Mouse (Mus musculus): ENCODE data around the gene Gtsf1l.
"Not testable (repeated sequence)": the region's sequence is repeated elsewhere in the genome, so short reads cannot be mapped to it uniquely, and the experiment has no call there.

The Gtsf1l gene

GRCm38 (mm10) chr2:163086561-163086960 lies 1.1 kb downstream of the Gtsf1l start:
- no peak for DNase-seq (ENCODE audit: extremely low read depth, low read depth)

DNA sequence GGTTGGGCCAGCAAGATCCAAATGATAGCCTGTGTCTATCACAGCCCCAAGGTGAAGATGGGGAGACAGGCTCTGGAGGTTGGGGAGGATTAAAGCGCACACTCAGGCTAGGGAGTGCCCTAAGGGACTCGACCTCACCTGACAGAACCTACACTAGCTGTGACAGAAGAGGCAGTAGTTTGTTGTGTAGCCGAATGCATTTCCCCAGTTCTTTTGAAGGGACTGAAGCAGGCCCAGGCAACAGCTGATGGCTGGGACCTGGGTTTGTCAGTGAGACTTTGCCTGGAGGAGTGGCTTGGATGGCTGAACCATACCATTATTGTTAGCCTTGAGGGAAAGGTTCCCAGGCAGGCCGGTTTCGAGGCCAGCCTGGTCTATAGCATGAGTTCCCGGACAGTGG lies 2.6 kb downstream of the Gtsf1l start:
- DNase-seq (ENCODE audit: extremely low read depth, low read depth), result no peak

DNA sequence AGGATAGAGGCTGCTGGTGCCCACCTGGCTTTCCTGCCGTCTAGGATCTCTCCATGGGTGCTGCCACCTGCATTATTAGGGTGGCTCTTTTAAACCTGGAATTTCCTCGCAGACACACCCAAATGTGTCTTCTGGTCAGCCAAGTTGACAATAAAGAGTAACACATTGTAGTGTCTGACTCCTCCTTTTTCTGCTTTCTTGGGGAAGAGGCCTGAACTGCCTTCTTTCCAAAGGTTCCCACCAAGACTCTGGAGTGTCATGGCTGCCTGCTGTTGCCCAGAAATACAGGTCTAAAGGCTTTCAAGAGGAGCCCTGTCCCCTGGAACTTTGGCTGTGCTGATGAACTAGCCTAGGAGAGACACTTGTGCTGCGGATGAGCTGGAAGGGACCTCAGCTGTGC lies 3.1 kb downstream of the Gtsf1l start:
- no peak for DNase-seq (ENCODE audit: extremely low read depth, low read depth)

DNA sequence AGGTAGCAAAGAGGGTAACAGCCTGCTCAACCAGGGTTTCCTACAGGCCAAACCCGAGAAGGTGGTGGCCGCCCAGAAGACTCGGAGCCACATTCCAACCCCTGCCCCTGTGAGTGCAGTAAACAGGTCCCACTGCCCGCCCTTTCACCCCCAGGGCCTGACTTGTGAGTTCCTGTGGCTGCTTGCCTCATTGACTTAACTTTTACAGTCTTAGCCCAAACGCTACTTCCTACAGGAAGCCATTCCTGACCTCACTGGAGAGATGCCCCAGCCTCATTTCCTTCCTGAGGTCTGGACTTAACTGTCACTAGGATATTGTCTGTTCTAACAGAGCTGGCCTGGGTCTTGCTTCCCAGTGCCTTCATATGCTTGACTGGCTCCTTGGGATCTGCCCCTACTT lies 5.1 kb downstream of the Gtsf1l start:
- DNase-seq (ENCODE audit: extremely low read depth, low read depth), result no peak

DNA sequence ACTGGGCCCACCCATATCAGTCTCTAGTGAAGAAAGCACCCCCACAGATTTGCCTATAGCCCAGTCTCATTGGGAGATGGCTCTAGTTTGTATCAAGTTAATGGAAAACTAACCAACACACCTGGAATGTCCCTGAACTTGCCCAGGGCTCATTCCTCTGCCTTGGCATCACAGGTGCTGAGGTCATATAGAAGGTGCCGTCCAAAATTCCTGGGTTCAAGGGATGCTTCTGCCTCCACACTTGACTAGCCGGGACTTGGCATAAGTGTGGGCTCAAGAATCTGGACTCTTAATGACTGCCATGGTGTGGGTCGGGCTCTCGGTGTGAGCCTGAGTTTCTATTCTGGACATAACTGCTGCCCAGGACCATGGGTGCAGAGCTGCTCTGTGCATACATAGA lies 8.6 kb downstream of the Gtsf1l start:
- DNase-seq (ENCODE audit: extremely low read depth, low read depth), result no peak

DNA sequence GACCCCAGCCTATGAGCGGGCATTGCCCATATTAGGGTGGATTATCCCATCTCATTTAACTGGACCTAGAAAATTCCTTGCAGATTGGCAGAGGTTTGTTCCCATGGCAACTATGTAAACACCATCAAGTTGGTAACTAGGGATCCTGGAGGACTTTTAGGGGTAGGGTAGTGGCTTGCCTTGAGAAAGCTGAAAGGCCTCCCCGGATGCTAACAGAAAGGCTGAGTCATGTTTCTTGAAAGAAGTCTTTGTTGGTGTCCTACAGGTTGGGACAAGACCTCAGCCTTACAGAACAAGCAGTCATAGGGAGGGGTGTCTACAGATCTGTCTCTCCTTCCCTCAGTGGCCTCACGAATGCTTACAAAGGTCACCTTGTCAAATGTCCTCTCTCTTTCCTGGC lies 12.4 kb downstream of the Gtsf1l start:
- DNase-seq (ENCODE audit: extremely low read depth, low read depth), result no peak

DNA sequence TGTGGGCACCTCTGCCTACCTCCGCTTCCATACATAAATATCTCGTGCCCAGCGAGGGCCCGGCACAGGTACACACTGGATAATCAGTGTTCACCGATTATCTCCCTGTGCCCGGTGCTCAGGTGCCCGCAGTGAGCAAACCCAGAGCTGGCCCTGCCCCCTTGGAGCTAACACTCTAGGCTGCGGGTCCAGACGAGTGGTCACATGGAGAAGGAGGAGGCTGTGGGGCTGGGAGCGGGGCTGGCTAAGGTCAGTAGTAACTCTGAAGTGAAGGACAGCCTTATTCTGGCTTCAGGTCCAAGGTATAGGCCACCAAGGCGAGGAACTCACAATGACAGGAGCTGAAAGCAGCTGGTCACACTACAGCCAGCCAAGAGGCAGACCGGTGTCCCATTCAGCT lies 12.8 kb downstream of the Gtsf1l start:
- no peak for DNase-seq (ENCODE audit: extremely low read depth, low read depth)

GRCm38 (mm10) chr2:163074006-163074405 lies 13.6 kb downstream of the Gtsf1l start:
- DNase-seq (ENCODE audit: extremely low read depth, low read depth), result no peak

GRCm38 (mm10) chr2:163073023-163073757 lies 14.5 kb downstream of the Gtsf1l start:
- no peak for DNase-seq (ENCODE audit: extremely low read depth, low read depth)

DNA sequence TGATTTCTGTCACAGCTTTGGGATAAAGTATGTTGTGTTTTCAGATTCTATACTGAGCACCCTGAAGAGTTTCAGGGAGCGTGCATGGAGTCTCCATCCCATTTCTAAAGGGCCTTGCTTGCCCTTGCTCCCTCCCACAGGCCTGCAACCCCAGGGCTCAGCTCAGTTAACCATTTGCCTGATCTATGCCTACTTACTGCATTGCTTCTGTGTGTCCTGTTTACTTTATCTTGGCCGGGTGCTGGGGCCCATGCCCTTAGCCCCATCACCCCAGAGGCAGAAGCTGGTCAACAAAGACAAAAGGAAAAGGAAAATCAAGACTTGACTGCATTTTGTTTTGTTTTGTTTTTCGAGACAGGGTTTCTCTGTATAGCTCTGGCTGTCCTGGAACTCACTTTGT lies 16.1 kb downstream of the Gtsf1l start:
- no peak for DNase-seq (ENCODE audit: extremely low read depth, low read depth)

DNA sequence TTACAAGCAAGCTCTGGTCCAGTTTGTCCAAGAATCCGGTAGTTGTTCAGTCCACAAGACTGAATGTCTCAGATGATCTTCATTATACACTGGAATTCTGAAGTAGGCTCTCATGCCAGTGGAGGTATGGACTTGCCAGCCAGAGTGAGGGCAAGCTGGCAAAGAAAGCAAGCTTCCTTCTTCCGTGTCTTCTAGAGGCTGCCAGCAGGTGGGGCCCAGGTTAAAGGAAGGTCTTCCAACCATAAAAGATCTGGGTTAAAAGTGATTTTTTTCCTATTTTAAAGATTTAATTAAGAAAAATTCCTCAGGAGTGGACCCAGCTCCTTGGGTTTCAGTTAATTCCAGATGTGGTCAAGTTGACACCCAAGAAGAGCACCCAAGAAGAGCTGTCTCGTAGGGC lies 17.4 kb downstream of the Gtsf1l start:
- no peak for DNase-seq (ENCODE audit: extremely low read depth, low read depth)

- no peak for DNase-seq (ENCODE audit: extremely low read depth, low read depth)
These were observed 20.4 kb downstream of the Gtsf1l start for GRCm38 (mm10) chr2:163067233-163067632.

DNA sequence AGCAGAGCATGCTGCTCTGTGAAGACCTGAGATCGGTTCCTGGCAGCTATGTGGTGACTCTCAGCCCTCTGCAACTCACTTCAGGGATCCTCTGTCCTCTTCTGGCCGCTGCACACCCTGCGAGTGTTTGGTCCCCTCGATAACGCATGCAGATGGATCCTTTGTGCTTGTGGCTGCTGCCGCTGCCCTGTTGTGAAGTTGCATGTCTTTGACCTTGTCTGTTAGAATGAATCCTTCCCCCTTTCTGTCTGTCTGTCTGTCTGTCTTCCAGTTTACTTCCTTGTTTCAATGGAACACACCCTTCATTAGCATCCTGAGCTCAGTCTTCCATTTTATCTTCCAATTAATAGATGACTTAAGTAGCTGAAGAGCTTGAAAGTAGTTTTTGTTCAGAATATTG lies 21.3 kb downstream of the Gtsf1l start:
- no peak for DNase-seq (ENCODE audit: extremely low read depth, low read depth)

DNA sequence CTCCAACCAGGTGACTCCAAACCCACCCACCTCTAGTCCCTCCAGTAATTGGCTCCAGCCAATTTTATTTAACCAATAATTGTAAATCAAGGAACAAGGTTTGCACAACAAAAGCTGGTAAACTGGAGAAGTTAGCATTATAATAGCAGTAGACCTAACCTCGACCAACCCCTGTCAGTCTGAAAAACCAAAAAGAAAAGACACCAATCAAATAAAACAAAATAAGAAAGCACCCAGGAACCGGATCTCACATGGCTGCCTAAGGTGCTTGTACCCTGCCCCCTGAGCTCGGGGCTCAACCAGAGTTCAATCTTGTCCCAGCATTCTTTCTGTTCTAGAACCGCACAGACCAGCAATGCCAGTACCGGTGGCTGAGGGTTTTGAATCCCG lies 25.5 kb downstream of the Gtsf1l start:
- no peak for DNase-seq (ENCODE audit: extremely low read depth, low read depth)

DNA sequence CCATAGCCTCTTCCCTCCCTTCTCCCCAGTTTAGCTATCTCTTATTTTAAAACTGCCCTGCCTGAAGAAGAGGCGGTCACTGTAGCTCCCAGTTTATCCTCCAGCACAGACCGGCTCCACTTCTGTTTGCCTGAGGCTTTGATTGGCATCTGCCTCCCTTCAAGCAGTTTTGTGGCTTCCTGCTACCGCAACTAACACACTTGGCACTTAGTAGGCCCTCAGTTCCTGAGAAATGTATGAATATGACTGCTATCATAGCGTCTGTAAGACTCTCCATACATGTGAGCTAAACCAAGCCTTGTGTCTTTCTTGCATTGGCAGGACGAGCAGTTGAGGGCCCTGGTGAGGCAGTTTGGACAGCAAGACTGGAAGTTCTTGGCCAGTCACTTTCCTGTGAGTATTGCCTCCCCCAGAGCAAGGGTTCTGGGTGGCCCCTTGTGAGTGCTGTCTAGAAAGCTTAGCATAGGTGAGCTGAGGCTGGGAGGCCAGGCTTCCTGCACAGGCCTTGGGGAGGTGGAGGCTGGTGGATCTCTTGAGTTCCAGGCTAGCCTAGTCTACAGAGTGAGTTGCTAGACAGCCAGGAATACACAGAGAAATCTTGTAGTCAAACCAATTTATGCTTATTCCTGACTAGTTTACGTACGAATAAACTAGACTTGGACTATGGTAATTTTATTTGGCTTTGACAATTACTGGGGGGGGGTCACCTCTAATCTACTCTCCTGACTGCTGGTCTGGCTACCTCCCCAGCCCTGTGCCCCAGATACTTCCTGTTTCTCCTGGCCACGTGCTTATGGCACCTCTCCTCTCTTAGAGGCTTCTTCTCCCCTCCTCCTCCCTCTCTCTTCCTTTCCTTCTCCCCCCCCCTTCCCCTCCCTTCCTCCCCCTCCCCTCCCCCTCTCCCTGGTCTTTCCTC lies 26.2 kb downstream of the Gtsf1l start:
- peak; percentile 39 for DNase-seq (ENCODE audit: extremely low read depth, low read depth)

- DNase-seq (ENCODE audit: extremely low read depth, low read depth), result no peak
These were observed 27.0 kb downstream of the Gtsf1l start for GRCm38 (mm10) chr2:163060630-163061029.

GRCm38 (mm10) chr2:163058981-163059380 lies 28.7 kb downstream of the Gtsf1l start:
- DNase-seq (ENCODE audit: extremely low read depth, low read depth), result not testable (repeated sequence)

GRCm38 (mm10) chr2:163056584-163056983 lies 31.1 kb downstream of the Gtsf1l start:
- no peak for DNase-seq (ENCODE audit: extremely low read depth, low read depth)

DNA sequence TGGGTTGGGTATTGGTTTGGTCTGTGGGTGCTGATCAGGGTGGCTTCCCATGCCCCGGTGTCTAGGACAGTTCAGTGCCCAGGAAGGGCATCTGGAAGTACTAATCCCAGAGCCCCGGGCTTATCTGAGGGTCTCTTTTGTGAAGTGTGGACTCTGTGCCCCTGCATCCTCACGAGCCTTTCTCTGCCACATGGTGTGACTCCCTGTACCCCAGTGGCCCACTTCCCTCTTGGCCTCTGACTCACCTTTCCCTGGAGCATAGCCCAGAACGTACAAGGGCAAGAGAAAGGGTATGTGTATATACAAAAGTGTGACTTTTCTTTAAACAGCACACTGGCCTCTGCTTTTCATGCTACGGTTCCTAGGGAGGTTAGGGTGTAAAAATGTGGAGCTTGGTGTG lies 31.9 kb downstream of the Gtsf1l start:
- peak; percentile 33 for DNase-seq (ENCODE audit: extremely low read depth, low read depth)

DNA sequence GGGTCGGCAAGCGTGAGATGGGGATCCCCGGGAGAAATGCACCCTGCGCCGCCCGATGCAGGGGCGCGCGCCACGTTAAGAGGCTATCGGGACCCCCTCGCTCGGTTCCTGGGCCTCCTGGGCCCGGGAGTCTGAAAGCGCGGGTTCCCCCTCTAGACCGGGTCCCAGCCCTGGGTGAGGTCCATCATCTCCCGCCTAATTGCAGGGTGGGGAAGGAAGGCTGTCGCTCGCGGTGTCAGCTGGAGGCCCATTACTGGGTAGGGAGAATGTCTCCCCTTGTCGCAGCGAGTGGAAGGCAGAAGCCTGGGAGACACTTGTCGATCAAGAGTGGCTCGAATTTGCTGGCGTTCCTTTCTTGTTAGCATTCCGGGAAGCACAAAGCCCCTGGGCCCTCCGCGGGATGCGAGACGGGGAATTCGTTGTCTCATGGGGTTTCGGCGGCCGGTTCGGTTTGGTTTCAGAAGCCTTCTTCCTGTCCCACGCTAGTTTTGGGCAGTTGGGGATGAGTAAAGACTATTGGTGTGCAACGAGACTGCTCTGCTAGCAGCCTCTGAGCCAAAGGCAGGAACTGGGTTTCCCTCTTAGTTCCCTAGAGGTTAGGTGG lies 32.7 kb downstream of the Gtsf1l start:
- DNase-seq (ENCODE audit: extremely low read depth, low read depth), result peak; percentile 35

DNA sequence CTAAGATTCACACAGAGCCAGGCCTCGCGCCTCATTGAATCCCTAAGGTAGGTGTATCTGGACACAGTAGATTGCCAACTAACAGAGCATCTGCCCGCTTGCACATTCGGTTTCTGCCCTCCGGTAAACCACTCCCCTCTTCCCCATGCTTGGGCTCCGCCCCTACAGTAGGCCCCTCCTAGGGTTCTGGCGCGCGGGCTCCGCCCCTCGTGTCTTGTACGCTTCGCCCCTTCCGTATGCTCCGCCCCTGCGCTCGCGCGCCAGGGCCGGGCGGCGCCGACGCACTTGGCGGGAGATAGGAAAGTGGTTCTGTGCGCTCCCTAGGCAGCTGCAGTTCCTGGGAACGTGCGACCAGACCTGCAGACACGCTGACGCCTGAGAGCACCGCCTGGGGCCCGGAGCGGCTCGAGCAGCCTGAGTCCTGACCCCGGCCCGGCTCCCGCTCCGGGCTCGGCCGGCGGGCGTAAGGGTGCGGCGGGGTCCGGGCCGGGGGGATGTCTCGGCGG lies 33.3 kb downstream of the Gtsf1l start, which contains the start of gene Mybl2:
Mybl2 (plus strand) TSS at position 353 of the 506 bp plus-strand sequence.
- DNase-seq (ENCODE audit: extremely low read depth, low read depth), result peak; percentile 90

DNA sequence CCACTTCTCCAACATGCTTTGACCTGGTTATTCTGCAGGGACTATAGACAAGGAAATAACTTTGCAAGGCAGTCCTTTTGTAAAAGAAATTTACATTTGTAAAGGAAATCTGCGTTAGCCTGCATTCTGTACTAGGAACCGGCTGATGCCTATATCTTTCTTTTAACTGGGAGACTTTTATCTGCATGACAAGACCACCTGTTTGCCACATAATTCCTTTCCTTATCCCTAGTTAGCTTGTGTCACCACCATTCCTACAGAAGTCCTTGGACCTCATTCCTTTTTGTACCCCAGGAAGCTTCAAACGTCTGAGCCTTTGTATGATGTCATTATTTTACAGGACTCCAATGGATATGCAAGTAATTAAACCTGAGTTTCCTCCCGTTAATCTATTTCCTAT lies 34.8 kb downstream of the Gtsf1l start:
- no peak for DNase-seq (ENCODE audit: extremely low read depth, low read depth)

Measured in MEL-GATA-1-ER (cell line).